Mouse (Mus musculus): Measurements from ENCODE around the gene Irgq.

DNA sequence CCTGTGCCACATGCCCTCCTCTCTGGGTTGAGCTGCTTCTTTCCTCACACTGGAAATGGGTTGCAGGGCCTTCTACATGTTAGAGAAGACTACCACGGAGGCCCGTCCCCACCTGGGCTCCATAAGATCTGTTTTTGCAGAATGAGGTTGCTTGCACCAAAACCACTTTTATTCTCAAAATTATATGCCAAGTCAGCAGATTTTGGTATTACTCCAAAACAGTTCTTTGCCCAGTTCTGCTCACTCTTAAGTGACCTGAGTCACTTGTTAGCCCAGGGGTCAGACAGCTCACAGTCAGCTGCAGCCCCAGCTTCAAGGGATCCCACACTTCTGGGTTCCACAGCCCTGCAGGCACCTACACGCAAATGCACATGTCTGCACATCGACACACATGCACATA lies 31.0 kb downstream of the Irgq start:
- no peak for TF ChIP-seq POLR2A (IDR thresholded peaks at IDR 0.05; ENCODE audit: borderline replicate concordance, extremely low read depth, low read depth, low read length)
- no peak for TF ChIP-seq CTCF (IDR thresholded peaks at IDR 0.05; ENCODE audit: insufficient read depth, low read length)
